Mouse (Mus musculus): Measurements from ENCODE around the gene Rep15. TPM values are rescaled to one million over a fixed set of nuclear protein-coding genes. Genes with fewer than 3 reads are reported as not detected.

Gene Rep15
- 25.4 TPM for polyA plus RNA-seq (2014; fragmentation: Illumina TruSeq; extraction: RNeasy Lipid Tissue Mini Kit (QIAGEN cat#74804); ENCODE audit: low replicate concordance)

DNA sequence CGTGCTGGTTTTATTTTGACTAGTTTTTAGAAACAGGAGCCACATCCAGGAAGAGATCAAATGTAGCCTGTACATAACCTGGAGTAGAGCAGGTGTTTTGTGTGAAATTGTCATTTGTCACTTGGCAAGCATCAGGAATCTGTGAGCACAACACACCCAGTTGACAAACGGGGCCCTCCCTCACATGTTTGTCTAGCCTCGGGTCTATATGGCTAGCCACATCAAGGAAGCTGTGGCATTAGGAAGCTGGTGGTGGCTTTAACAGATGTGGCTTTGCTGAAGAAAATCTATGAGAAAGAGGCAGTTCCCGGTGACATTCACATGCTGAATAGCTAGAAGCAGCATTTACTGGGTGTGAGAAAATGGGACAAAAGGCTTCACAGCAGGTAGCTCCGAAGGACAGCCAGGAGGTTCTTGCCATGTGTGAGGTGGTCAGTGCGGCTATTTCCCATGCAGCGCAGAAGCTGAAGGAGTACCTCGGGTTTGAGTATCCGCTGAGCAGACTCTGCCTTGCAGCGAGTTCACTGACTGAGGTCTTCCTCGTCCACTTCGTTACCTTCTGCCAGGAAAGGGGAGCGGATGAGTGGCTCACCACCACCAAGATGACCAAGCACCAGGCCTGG lies at the start of gene Rep15:
Gene Rep15 (plus strand): TSS at position 282 of the 623 bp plus-strand sequence.

GRCm38 (mm10) chr6:147042291-147043290 lies 10.2 kb downstream of the Rep15 start, which contains the start of gene Mrps35:
TSS of gene Mrps35 (plus strand) at chr6:147042764.

Other genes starting within 250 kb of the Rep15 start
- 0.74 TPM for gene Arntl2, start 236.5 kb upstream of the Rep15 start, polyA plus RNA-seq (2014; fragmentation: Illumina TruSeq; extraction: RNeasy Lipid Tissue Mini Kit (QIAGEN cat#74804); ENCODE audit: low replicate concordance)
- not detected for gene Smco2, start 182.5 kb upstream of the Rep15 start, polyA plus RNA-seq (2014; fragmentation: Illumina TruSeq; extraction: RNeasy Lipid Tissue Mini Kit (QIAGEN cat#74804); ENCODE audit: low replicate concordance)
- 19.3 TPM for gene Ppfibp1, start 144.1 kb upstream of the Rep15 start, polyA plus RNA-seq (2014; fragmentation: Illumina TruSeq; extraction: RNeasy Lipid Tissue Mini Kit (QIAGEN cat#74804); ENCODE audit: low replicate concordance)
- gene 1700034J05Rik, start 78.2 kb upstream of the Rep15 start, polyA plus RNA-seq (2014; fragmentation: Illumina TruSeq; extraction: RNeasy Lipid Tissue Mini Kit (QIAGEN cat#74804); ENCODE audit: low replicate concordance): not detected
- 21.4 TPM for gene Mrps35, start 10.2 kb downstream of the Rep15 start, polyA plus RNA-seq (2014; fragmentation: Illumina TruSeq; extraction: RNeasy Lipid Tissue Mini Kit (QIAGEN cat#74804); ENCODE audit: low replicate concordance)
- gene Mansc4, start 54.4 kb downstream of the Rep15 start, polyA plus RNA-seq (2014; fragmentation: Illumina TruSeq; extraction: RNeasy Lipid Tissue Mini Kit (QIAGEN cat#74804); ENCODE audit: low replicate concordance): not detected
- 6.9 TPM for gene Klhl42, start 58.8 kb downstream of the Rep15 start, polyA plus RNA-seq (2014; fragmentation: Illumina TruSeq; extraction: RNeasy Lipid Tissue Mini Kit (QIAGEN cat#74804); ENCODE audit: low replicate concordance)
- gene Pthlh, start 231.6 kb downstream of the Rep15 start, polyA plus RNA-seq (2014; fragmentation: Illumina TruSeq; extraction: RNeasy Lipid Tissue Mini Kit (QIAGEN cat#74804); ENCODE audit: low replicate concordance): 0.37 TPM